Mouse (Mus musculus): ENCODE measurements around the gene Sh2d6. TPM values are rescaled to one million over a fixed set of nuclear protein-coding genes. Genes with fewer than 3 reads are reported as not detected.
A peak's percentile ranks its signal among the peaks of the same experiment; 100 is the strongest.

The Sh2d6 gene
- not detected in 2 replicates for polyA plus RNA-seq (2014; fragmentation: Nextera tagmentation; extraction: Ambion mirVana)

- Histone ChIP-seq H3K4me2 (no peak within 1 kb of the TSS), H3K36me3 (ENCODE audit: control insufficient read depth, insufficient read depth, low read length) (no peaks in the 10 kb centered on the region), H3K27me3 (ENCODE audit: control insufficient read depth, insufficient read depth, low read length) (no peaks in the 10 kb centered on the region), H3K27ac (ENCODE audit: low read depth, low read length) (no peak within 1 kb of the TSS), H3K4me3 (ENCODE audit: low read depth, low read length) (no peak within 1 kb of the TSS), H3K9me3 (replicated peaks; ENCODE audit: control insufficient read depth, low read length) (no peaks in the 10 kb centered on the region), H3K9ac (ENCODE audit: low read depth, low read length) (no peak within 1 kb of the TSS), H3K4me1 (ENCODE audit: control insufficient read depth, insufficient read depth, low read length) (peaks cover 9% of the 10 kb centered on the region; the same call in 1 of the 2 replicates)
- ATAC-seq (replicated peaks; ENCODE audit: insufficient number of reproducible peaks, low FRiP score, low TSS enrichment) = no peak
- whole genome bisulfite sequencing (ENCODE audit: insufficient replicate concordance) = 79% methylated on average over 5 of the region's 5 CpGs
Observed at GRCm38 (mm10) chr6:72521607-72522006, at the start of gene Sh2d6. TSS of gene Sh2d6 (minus strand) at chr6:72521707.

DNA sequence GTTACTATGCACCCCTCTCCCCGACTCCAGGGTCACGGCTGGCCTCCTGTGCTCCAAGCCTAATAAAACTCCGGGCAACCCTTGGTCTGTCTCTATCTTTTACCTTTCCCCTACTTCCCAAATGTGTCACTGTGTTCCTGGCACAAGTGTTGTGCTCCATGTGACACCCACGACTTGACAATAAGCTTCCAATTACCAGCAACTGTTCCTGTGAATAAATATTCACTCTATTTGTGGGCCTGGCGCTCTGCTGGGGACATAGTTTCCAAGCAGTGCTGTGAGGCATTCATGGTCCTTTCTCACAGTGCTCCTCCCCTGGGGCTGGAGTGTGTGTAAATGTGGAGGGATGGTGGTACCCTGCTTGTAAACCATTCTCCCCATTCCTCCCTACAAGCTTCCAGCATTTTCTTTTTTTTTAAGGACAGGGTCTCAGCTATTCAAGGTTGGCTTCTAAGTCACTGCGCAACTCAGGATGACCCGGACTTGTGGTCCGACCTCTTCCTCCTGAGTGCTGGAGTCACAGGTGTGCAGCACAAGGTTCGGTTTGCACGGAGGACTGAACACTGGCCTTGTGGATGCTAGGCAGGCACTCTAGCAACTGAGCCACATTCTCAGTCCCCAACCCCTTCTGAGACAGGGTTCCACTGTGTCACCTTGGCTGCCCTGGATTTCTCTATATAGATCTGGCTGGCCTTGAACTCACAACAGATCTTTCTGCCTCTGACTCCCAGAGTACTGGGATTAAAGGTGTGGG, 49.3 kb upstream of the Sh2d6 start:
- ATAC-seq (replicated peaks; ENCODE audit: insufficient number of reproducible peaks, low FRiP score, low TSS enrichment) = no peak
- Histone ChIP-seq H3K9ac (ENCODE audit: low read depth, low read length) (no peak overlapping the region), H3K9me3 (replicated peaks; ENCODE audit: control insufficient read depth, low read length) (no peaks in the 10 kb centered on the region), H3K4me3 (ENCODE audit: low read depth, low read length) (no peak overlapping the region), H3K4me1 (ENCODE audit: control insufficient read depth, insufficient read depth, low read length) (0 out of 2 replicates have a peak, but pooled peaks cover 2% of the 10 kb centered on the region), H3K36me3 (ENCODE audit: control insufficient read depth, insufficient read depth, low read length) (0 out of 2 replicates have a peak, but pooled peaks cover 3% of the 10 kb centered on the region), H3K27me3 (ENCODE audit: control insufficient read depth, insufficient read depth, low read length) (no peaks in the 10 kb centered on the region), H3K4me2 (no peak overlapping the region), H3K27ac (ENCODE audit: low read depth, low read length) (no peak overlapping the region)
- 87% methylated on average over 10 of the region's 10 CpGs for WGBS (ENCODE audit: insufficient replicate concordance)

- ATAC-seq (replicated peaks; ENCODE audit: insufficient number of reproducible peaks, low FRiP score, low TSS enrichment) = no peak
- no peak overlapping the region for H3K4me2 ChIP-seq
- H3K36me3 ChIP-seq (ENCODE audit: control insufficient read depth, insufficient read depth, low read length) = 0 out of 2 replicates have a peak, but pooled peaks cover 3% of the 10 kb centered on the region
- H3K27me3 ChIP-seq (ENCODE audit: control insufficient read depth, insufficient read depth, low read length) = no peaks in the 10 kb centered on the region
- no peaks in the 10 kb centered on the region for H3K9me3 ChIP-seq (replicated peaks; ENCODE audit: control insufficient read depth, low read length)
- H3K4me3 ChIP-seq (ENCODE audit: low read depth, low read length) = no peak overlapping the region
- H3K9ac ChIP-seq (ENCODE audit: low read depth, low read length) = no peak overlapping the region
- no peak overlapping the region for H3K27ac ChIP-seq (ENCODE audit: low read depth, low read length)
- peaks cover 6% of the 10 kb centered on the region; the same call in 1 of the 2 replicates for H3K4me1 ChIP-seq (ENCODE audit: control insufficient read depth, insufficient read depth, low read length)
- 83% methylated on average over 10 of the region's 10 CpGs for WGBS (ENCODE audit: insufficient replicate concordance)
Observed at GRCm38 (mm10) chr6:72568736-72569135, 47.2 kb upstream of the Sh2d6 start.

- 77% methylated on average over 5 of the region's 5 CpGs for WGBS (ENCODE audit: insufficient replicate concordance)
- Histone ChIP-seq H3K9me3 (replicated peaks; ENCODE audit: control insufficient read depth, low read length) (no peaks in the 10 kb centered on the region), H3K4me1 (ENCODE audit: control insufficient read depth, insufficient read depth, low read length) (peaks cover 12% of the 10 kb centered on the region), H3K36me3 (ENCODE audit: control insufficient read depth, insufficient read depth, low read length) (no peaks in the 10 kb centered on the region), H3K4me2 (no peak overlapping the region), H3K4me3 (ENCODE audit: low read depth, low read length) (no peak overlapping the region), H3K9ac (ENCODE audit: low read depth, low read length) (no peak overlapping the region), H3K27me3 (ENCODE audit: control insufficient read depth, insufficient read depth, low read length) (no peaks in the 10 kb centered on the region), H3K27ac (ENCODE audit: low read depth, low read length) (no peak overlapping the region)
- ATAC-seq (replicated peaks; ENCODE audit: insufficient number of reproducible peaks, low FRiP score, low TSS enrichment) = no peak
Observed at GRCm38 (mm10) chr6:72567508-72567907, 46.0 kb upstream of the Sh2d6 start.

GRCm38 (mm10) chr6:72566044-72566443, 44.5 kb upstream of the Sh2d6 start:
- Histone ChIP-seq H3K4me3 (ENCODE audit: low read depth, low read length) (no peak overlapping the region), H3K4me1 (ENCODE audit: control insufficient read depth, insufficient read depth, low read length) (peaks cover 13% of the 10 kb centered on the region), H3K36me3 (ENCODE audit: control insufficient read depth, insufficient read depth, low read length) (no peaks in the 10 kb centered on the region; the same call in 1 of the 2 replicates), H3K9me3 (replicated peaks; ENCODE audit: control insufficient read depth, low read length) (no peaks in the 10 kb centered on the region), H3K27me3 (ENCODE audit: control insufficient read depth, insufficient read depth, low read length) (no peaks in the 10 kb centered on the region), H3K4me2 (no peak overlapping the region), H3K27ac (ENCODE audit: low read depth, low read length) (no peak overlapping the region), H3K9ac (ENCODE audit: low read depth, low read length) (no peak overlapping the region)
- 9% methylated on average over 4 of the region's 4 CpGs for WGBS (ENCODE audit: insufficient replicate concordance)
- ATAC-seq (replicated peaks; ENCODE audit: insufficient number of reproducible peaks, low FRiP score, low TSS enrichment) = no peak

DNA sequence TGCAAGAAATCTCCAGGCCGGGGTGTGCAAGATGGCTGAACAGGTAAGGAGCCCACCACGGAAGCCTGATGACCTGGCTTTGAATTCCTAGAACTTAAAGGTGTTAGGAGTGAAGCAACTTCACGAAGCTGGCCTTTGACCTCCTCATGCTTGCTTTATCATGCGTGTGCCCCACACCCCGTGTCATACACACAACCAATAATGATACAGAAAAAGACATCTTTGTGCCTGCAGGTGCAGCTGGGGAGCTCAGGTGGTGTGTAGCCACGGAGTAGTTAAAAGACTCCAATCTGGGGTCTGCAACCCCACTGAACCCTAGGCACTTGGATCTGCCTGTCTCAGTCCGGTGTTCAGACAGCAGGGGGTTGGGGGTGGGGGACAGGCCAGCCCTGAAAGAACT, 44.0 kb upstream of the Sh2d6 start:
- Histone ChIP-seq H3K27me3 (ENCODE audit: control insufficient read depth, insufficient read depth, low read length) (no peaks in the 10 kb centered on the region), H3K36me3 (ENCODE audit: control insufficient read depth, insufficient read depth, low read length) (no peaks in the 10 kb centered on the region; the same call in 1 of the 2 replicates), H3K4me2 (no peak overlapping the region), H3K4me3 (ENCODE audit: low read depth, low read length) (no peak overlapping the region), H3K27ac (ENCODE audit: low read depth, low read length) (no peak overlapping the region), H3K4me1 (ENCODE audit: control insufficient read depth, insufficient read depth, low read length) (peaks cover 13% of the 10 kb centered on the region), H3K9me3 (replicated peaks; ENCODE audit: control insufficient read depth, low read length) (no peaks in the 10 kb centered on the region), H3K9ac (ENCODE audit: low read depth, low read length) (no peak overlapping the region)
- WGBS (ENCODE audit: insufficient replicate concordance) = 69% methylated on average over 7 of the region's 7 CpGs
- no peak for ATAC-seq (replicated peaks; ENCODE audit: insufficient number of reproducible peaks, low FRiP score, low TSS enrichment)

DNA sequence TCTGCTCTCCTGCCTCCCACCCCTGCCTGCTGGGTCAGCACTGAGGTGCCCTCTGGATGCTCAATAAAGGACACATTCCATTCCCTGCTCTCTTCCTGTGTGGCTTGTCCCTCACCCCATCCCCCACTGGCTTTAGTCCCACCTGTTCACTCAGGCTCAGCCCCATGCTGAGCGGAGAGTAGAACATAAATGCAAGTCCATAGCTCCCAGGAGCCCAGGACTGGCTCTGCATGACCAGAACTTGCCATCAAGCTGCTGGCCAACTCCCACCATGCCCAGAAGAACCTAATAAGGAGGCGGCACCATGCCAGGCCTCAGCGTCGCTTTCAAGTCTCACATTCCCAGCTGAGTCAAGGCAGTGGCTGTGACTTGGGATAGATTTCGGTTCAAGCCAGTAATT, 41.4 kb upstream of the Sh2d6 start:
- H3K4me2 ChIP-seq = no peak overlapping the region
- no peaks in the 10 kb centered on the region for H3K9me3 ChIP-seq (replicated peaks; ENCODE audit: control insufficient read depth, low read length)
- H3K27me3 ChIP-seq (ENCODE audit: control insufficient read depth, insufficient read depth, low read length) = no peaks in the 10 kb centered on the region
- no peaks in the 10 kb centered on the region; the same call in 1 of the 2 replicates for H3K36me3 ChIP-seq (ENCODE audit: control insufficient read depth, insufficient read depth, low read length)
- H3K4me1 ChIP-seq (ENCODE audit: control insufficient read depth, insufficient read depth, low read length) = peaks cover 13% of the 10 kb centered on the region
- H3K9ac ChIP-seq (ENCODE audit: low read depth, low read length) = no peak overlapping the region
- WGBS (ENCODE audit: insufficient replicate concordance) = 72% methylated on average over 5 of the region's 5 CpGs
- no peak for ATAC-seq (replicated peaks; ENCODE audit: insufficient number of reproducible peaks, low FRiP score, low TSS enrichment)
- no peak overlapping the region for H3K27ac ChIP-seq (ENCODE audit: low read depth, low read length)
- H3K4me3 ChIP-seq (ENCODE audit: low read depth, low read length) = no peak overlapping the region

DNA sequence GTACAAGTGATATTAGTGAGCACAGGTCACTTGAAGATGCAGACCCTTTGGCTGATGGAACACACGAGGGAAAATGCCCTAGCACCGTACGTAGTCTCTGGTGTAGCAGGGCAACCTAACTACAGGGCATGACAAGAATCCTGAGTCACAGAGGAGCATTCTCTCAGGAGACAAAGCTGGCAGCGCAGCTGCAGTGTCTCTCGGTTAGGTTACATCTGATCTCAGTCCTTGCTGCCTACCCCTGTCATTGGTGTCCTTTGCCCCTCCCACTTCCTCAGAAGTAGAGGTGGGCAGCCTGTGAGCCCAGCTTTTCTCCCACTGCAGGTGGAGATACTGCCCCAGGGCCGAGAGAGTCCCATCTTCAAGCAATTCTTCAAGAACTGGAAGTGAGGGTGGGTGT, 41.0 kb upstream of the Sh2d6 start:
- Histone ChIP-seq H3K27ac (ENCODE audit: low read depth, low read length) (no peak overlapping the region), H3K4me2 (no peak overlapping the region), H3K4me1 (ENCODE audit: control insufficient read depth, insufficient read depth, low read length) (peaks cover 13% of the 10 kb centered on the region), H3K4me3 (ENCODE audit: low read depth, low read length) (no peak overlapping the region), H3K9ac (ENCODE audit: low read depth, low read length) (0 out of 2 replicates have a peak overlapping the region, but pooled peaks have one; percentile 24), H3K9me3 (replicated peaks; ENCODE audit: control insufficient read depth, low read length) (no peaks in the 10 kb centered on the region), H3K27me3 (ENCODE audit: control insufficient read depth, insufficient read depth, low read length) (no peaks in the 10 kb centered on the region), H3K36me3 (ENCODE audit: control insufficient read depth, insufficient read depth, low read length) (no peaks in the 10 kb centered on the region; the same call in 1 of the 2 replicates)
- no peak for ATAC-seq (replicated peaks; ENCODE audit: insufficient number of reproducible peaks, low FRiP score, low TSS enrichment)
- 57% methylated on average over 6 of the region's 6 CpGs for WGBS (ENCODE audit: insufficient replicate concordance)

GRCm38 (mm10) chr6:72560801-72561200, 39.3 kb upstream of the Sh2d6 start:
- H3K9me3 ChIP-seq (replicated peaks; ENCODE audit: control insufficient read depth, low read length) = no peaks in the 10 kb centered on the region
- peaks cover 11% of the 10 kb centered on the region for H3K4me1 ChIP-seq (ENCODE audit: control insufficient read depth, insufficient read depth, low read length)
- no peak overlapping the region for H3K4me2 ChIP-seq
- no peak for ATAC-seq (replicated peaks; ENCODE audit: insufficient number of reproducible peaks, low FRiP score, low TSS enrichment)
- 72% methylated on average over 8 of the region's 8 CpGs for WGBS (ENCODE audit: insufficient replicate concordance)
- H3K36me3 ChIP-seq (ENCODE audit: control insufficient read depth, insufficient read depth, low read length) = no peaks in the 10 kb centered on the region; the same call in 1 of the 2 replicates
- no peak overlapping the region for H3K4me3 ChIP-seq (ENCODE audit: low read depth, low read length)
- no peak overlapping the region for H3K9ac ChIP-seq (ENCODE audit: low read depth, low read length)
- no peaks in the 10 kb centered on the region for H3K27me3 ChIP-seq (ENCODE audit: control insufficient read depth, insufficient read depth, low read length)
- H3K27ac ChIP-seq (ENCODE audit: low read depth, low read length) = no peak overlapping the region
